Comparison of ENCODE assay signal across 8 mouse cellular contexts in the genomic region with DNA sequence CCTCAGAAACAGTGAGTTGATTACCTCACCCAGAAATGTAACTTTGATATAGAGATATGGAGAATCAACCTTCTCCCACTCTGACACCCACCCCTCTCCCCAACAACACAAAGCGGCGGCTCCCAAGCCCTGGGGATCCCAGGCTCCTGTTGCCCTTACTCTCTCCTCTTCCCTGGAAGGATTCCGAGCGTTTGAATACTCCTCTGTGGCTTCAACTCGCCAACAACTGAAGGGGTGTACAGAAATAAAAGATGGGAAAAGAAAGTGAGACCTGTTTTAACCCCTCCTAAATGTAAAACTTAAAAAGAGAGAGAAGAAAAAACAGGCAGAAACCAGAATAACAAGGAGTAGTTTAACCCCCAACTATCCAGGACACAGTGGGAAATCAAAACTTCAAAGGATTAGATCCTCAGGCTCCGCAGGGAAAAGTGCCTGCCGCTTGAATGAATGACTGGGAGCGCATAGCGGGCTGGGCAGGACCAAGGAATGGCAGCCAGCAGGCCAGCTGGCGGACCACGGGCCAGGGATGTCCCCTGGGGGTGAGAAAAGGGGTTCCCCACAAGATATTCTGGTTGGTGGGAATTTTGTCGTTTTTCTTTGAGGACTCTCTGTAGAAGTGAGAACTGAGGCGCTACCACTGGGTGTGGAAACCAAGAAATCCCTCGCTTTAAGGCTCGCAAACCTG. TPM values are rescaled to one million over a fixed set of nuclear protein-coding genes. Genes with fewer than 3 reads are reported as not detected.
DNase-seq lines count a peak whose midpoint lies in the region; ATAC-seq and TF ChIP-seq lines count a peak whose summit lies in the region.

No protein-coding gene starts in this region.

- under 1% methylated on average over 15 of the region's 15 CpGs for WGBS in embryonic facial prominence, embryonic 13.5 days
- under 1% methylated on average over 15 of the region's 15 CpGs for WGBS in hindbrain, embryonic 12.5 days
- 0% methylated on average over 15 of the region's 15 CpGs for WGBS in limb, embryonic 10.5 days
- under 1% methylated on average over 15 of the region's 15 CpGs for WGBS in midbrain, embryonic 12.5 days

- H3K4me2 ChIP-seq in embryonic facial prominence, embryonic 13.5 days = peak overlapping the region; percentile 80
- H3K4me2 ChIP-seq in hindbrain, embryonic 12.5 days (replicated peaks) = peak overlapping the region; percentile 84
- H3K4me2 ChIP-seq in midbrain, embryonic 12.5 days (replicated peaks) = peak overlapping the region; percentile 73

- TF ChIP-seq EP300 in ES-Bruce4 (IDR thresholded peaks at IDR 0.05; ENCODE audit: insufficient read depth, low read depth, low read length) = no peak

- H3K9me3 ChIP-seq in erythroblast, embryonic 14.5 days (ENCODE audit: control insufficient read depth, low read length) = peaks cover 3% of the 10 kb centered on the region; the same call in 1 of the 2 replicates
- no peaks in the 10 kb centered on the region for H3K9me3 ChIP-seq in ES-Bruce4 (replicated peaks; ENCODE audit: control insufficient read depth, insufficient read depth, low read length, poor library complexity, severe bottlenecking)
- no peaks in the 10 kb centered on the region for H3K9me3 ChIP-seq in embryonic facial prominence, embryonic 13.5 days
- H3K9me3 ChIP-seq in hindbrain, embryonic 12.5 days (replicated peaks) = no peaks in the 10 kb centered on the region
- H3K9me3 ChIP-seq in limb, embryonic 10.5 days (replicated peaks) = no peaks in the 10 kb centered on the region
- no peaks in the 10 kb centered on the region for H3K9me3 ChIP-seq in midbrain, embryonic 12.5 days

- no peak for TF ChIP-seq CTCF in ES-Bruce4 (IDR thresholded peaks at IDR 0.05; ENCODE audit: low read depth, low read length)

- H3K4me3 ChIP-seq in erythroblast, embryonic 14.5 days (replicated peaks) = peak overlapping the region; percentile 51
- H3K4me3 ChIP-seq in ES-Bruce4 (ENCODE audit: low read depth, low read length) = peak overlapping the region; percentile 60; the same call in 1 of the 2 replicates
- H3K4me3 ChIP-seq in embryonic facial prominence, embryonic 13.5 days = peak overlapping the region; percentile 65
- peak overlapping the region; percentile 44 for H3K4me3 ChIP-seq in hindbrain, embryonic 12.5 days
- peak overlapping the region; percentile 62 for H3K4me3 ChIP-seq in limb, embryonic 10.5 days
- H3K4me3 ChIP-seq in midbrain, embryonic 12.5 days = peak overlapping the region; percentile 53

- DNase-seq in limb, embryonic 10.5 days (ENCODE audit: low spot score) = peak; percentile 47
- DNase-seq in yolk sac, embryonic 10.5 days (ENCODE audit: low spot score) = no peak

- no peak overlapping the region for H3K27ac ChIP-seq in ES-Bruce4 (ENCODE audit: insufficient read depth, low read length)
- H3K27ac ChIP-seq in embryonic facial prominence, embryonic 13.5 days = peak overlapping the region; percentile 65; the same call in 1 of the 2 replicates
- H3K27ac ChIP-seq in hindbrain, embryonic 12.5 days = no peak overlapping the region
- H3K27ac ChIP-seq in limb, embryonic 10.5 days = 0 out of 2 replicates have a peak overlapping the region, but pooled peaks have one; percentile 42
- H3K27ac ChIP-seq in midbrain, embryonic 12.5 days (replicated peaks) = no peak overlapping the region

- no peak overlapping the region for H3K9ac ChIP-seq in ES-Bruce4 (ENCODE audit: low read depth, poor library complexity, severe bottlenecking)
- peak overlapping the region; percentile 75 for H3K9ac ChIP-seq in embryonic facial prominence, embryonic 13.5 days
- peak overlapping the region; percentile 59 for H3K9ac ChIP-seq in hindbrain, embryonic 12.5 days
- H3K9ac ChIP-seq in midbrain, embryonic 12.5 days (replicated peaks) = peak overlapping the region; percentile 47; the same call in 1 of the 2 replicates

- H3K36me3 ChIP-seq in erythroblast, embryonic 14.5 days (ENCODE audit: control insufficient read depth) = no peaks in the 10 kb centered on the region
- H3K36me3 ChIP-seq in ES-Bruce4 (ENCODE audit: control insufficient read depth, insufficient read depth, low read length, poor library complexity, severe bottlenecking) = no peaks in the 10 kb centered on the region
- H3K36me3 ChIP-seq in embryonic facial prominence, embryonic 13.5 days = no peaks in the 10 kb centered on the region
- H3K36me3 ChIP-seq in hindbrain, embryonic 12.5 days = no peaks in the 10 kb centered on the region
- no peaks in the 10 kb centered on the region for H3K36me3 ChIP-seq in limb, embryonic 10.5 days
- no peaks in the 10 kb centered on the region for H3K36me3 ChIP-seq in midbrain, embryonic 12.5 days

- H3K27me3 ChIP-seq in erythroblast, embryonic 14.5 days (ENCODE audit: control insufficient read depth) = peaks cover 52% of the 10 kb centered on the region
- H3K27me3 ChIP-seq in ES-Bruce4 (ENCODE audit: control insufficient read depth, insufficient read depth, low read length, poor library complexity, severe bottlenecking) = no peaks in the 10 kb centered on the region; the same call in none of the 2 replicates
- H3K27me3 ChIP-seq in embryonic facial prominence, embryonic 13.5 days = peaks cover 9% of the 10 kb centered on the region; the same call in 1 of the 2 replicates
- peaks cover 13% of the 10 kb centered on the region; the same call in 1 of the 2 replicates for H3K27me3 ChIP-seq in hindbrain, embryonic 12.5 days
- peaks cover 14% of the 10 kb centered on the region; the same call in 1 of the 2 replicates for H3K27me3 ChIP-seq in limb, embryonic 10.5 days (ENCODE audit: low read depth, poor library complexity, severe bottlenecking)
- peaks cover 25% of the 10 kb centered on the region for H3K27me3 ChIP-seq in midbrain, embryonic 12.5 days

- no peak for ATAC-seq in erythroblast, adult 5-6 weeks (replicated peaks; ENCODE audit: low FRiP score, poor library complexity, severe bottlenecking)
- no peak for ATAC-seq in embryonic facial prominence, embryonic 13.5 days (ENCODE audit: insufficient number of reproducible peaks, insufficient read depth, low FRiP score, low TSS enrichment, low read depth)
- no peak for ATAC-seq in hindbrain, embryonic 12.5 days (ENCODE audit: low FRiP score)
- ATAC-seq in midbrain, embryonic 12.5 days (ENCODE audit: low FRiP score, low read depth) = no peak

- peaks cover 9% of the 10 kb centered on the region for H3K4me1 ChIP-seq in erythroblast, embryonic 14.5 days (ENCODE audit: control insufficient read depth)
- H3K4me1 ChIP-seq in ES-Bruce4 (ENCODE audit: control insufficient read depth, insufficient read depth, low read length) = no peaks in the 10 kb centered on the region
- H3K4me1 ChIP-seq in embryonic facial prominence, embryonic 13.5 days = peaks cover 27% of the 10 kb centered on the region
- H3K4me1 ChIP-seq in hindbrain, embryonic 12.5 days = peaks cover 29% of the 10 kb centered on the region
- peaks cover 49% of the 10 kb centered on the region for H3K4me1 ChIP-seq in limb, embryonic 10.5 days
- H3K4me1 ChIP-seq in midbrain, embryonic 12.5 days = peaks cover 34% of the 10 kb centered on the region

- no peak for TF ChIP-seq POLR2A in ES-Bruce4 (IDR thresholded peaks at IDR 0.05; ENCODE audit: insufficient read depth, low read length)

RNA-seq across cellular contexts. Expression of gene Alcam, which starts 2.6 kb away (rescaled TPM):
- 0.01 TPM in 2 replicates for polyA plus RNA-seq in erythroblast, embryonic 14.5 days (2012)
- total RNA-seq in erythroblast, adult 5-6 weeks (2015; ENCODE audit: low replicate concordance) = 10.4 and 18.8 TPM in 2 replicates
- total RNA-seq in erythroblast, adult 5-6 weeks (2017; ENCODE audit: low replicate concordance) = 6.9 and 11.0 TPM in 2 replicates
- polyA plus RNA-seq in ES-Bruce4 (2011; ENCODE audit: insufficient read depth, insufficient read length, low read depth, missing spikeins) = 1.3 and 3.0 TPM in 2 replicates
- 29.1 and 51.2 TPM in 2 replicates for polyA plus RNA-seq in embryonic facial prominence, embryonic 13.5 days (2015; fragmentation: Nextera tagmentation; extraction: Ambion mirVana)
- 36.4 and 38.6 TPM in 2 replicates for polyA plus RNA-seq in hindbrain, embryonic 12.5 days (2016; fragmentation: Nextera tagmentation; extraction: Ambion mirVana)
- polyA plus RNA-seq in limb, embryonic 10.5 days (2016; fragmentation: Nextera tagmentation; extraction: Ambion mirVana) = 3.6 and 4.0 TPM in 2 replicates
- 22.5 and 37.7 TPM in 2 replicates for polyA plus RNA-seq in midbrain, embryonic 12.5 days (2016; fragmentation: Nextera tagmentation; extraction: Ambion mirVana)

Comparison
In these comparisons a context has a peak if more than half of its experiments do, and no peak if none do; other contexts are left out.
1. H3K27ac ChIP-seq: peak in embryonic facial prominence, embryonic 13.5 days (single experiment) and limb, embryonic 10.5 days (single experiment); none in ES-Bruce4 (single experiment), hindbrain, embryonic 12.5 days (single experiment) and midbrain, embryonic 12.5 days (single experiment).
2. Peak in every context shown above with its lines, with median percentiles within 50 percentile points of each other: H3K4me3 ChIP-seq and H3K4me2 ChIP-seq.